Mouse (Mus musculus): ENCODE data around the gene Slc6a12. TPM values are rescaled to one million over a fixed set of nuclear protein-coding genes. Genes with fewer than 3 reads are reported as not detected.
A peak's percentile ranks its signal among the peaks of the same experiment; 100 is the strongest.
"Not testable (repeated sequence)": the region's sequence is repeated elsewhere in the genome, so short reads cannot be mapped to it uniquely, and the experiment has no call there.

The Slc6a12 gene
- polyA plus RNA-seq, 1 experiment from 2014 or later, result 23.6 TPM

DNA sequence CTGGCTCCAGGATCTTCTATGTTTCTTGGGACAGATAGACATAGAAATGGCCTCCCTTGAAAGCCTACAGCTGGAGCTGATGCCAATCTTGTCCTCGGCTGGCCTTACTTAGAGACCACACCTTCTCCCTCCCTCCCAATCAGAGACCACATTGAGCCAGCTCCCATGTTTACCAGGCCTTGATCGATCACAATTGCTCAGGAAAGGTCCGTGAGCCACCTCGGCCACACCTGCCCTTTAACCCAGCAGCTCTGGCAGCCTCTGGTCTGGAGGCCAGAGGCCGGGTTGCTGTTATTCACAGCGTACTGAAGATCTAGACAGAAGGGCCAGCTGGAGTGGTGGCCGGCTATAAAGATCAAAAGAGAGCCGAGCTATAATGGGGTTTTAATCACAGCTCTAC is 3.6 kb downstream of the Slc6a12 start:
- ATAC-seq, result peak; percentile 99
- no peak overlapping the region; the same call in 1 of the 2 replicates for H3K4me3 ChIP-seq (ENCODE audit: low read depth, low read length)

DNA sequence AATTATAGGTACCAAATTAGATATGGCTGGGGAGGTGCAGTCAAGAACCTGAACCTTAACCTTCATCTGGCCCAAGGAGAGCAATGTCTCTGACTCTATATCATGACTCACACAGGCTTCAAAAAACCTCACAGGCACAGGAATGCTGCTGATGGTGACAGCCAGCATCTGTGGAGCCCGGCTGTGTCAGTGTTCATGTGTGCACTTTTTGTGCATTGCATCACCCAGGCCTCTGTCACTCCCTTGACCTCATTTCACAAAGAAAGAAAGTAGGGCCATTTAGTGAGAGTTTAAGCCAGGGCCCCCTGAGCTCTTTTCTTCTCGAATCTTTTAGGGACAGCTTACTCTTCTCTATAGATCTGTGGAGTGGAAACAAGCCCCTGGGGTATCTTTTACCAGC is 9.4 kb downstream of the Slc6a12 start:
- Histone ChIP-seq H3K4me1 (ENCODE audit: insufficient read depth) (no peaks in the 10 kb centered on the region), H3K27ac (ENCODE audit: low read depth) (no peak overlapping the region), H3K9ac (replicated peaks) (no peak overlapping the region), H3K27me3 (ENCODE audit: insufficient read depth, low read length) (no peaks in the 10 kb centered on the region), H3K4me3 (ENCODE audit: low read depth, low read length) (no peak overlapping the region), H3K36me3 (replicated peaks; ENCODE audit: insufficient read depth, low read length) (peaks cover 10% of the 10 kb centered on the region; the same call in 1 of the 2 replicates), H3K4me2 (ENCODE audit: low read depth, low read length) (no peak overlapping the region), H3K9me3 (ENCODE audit: low read length) (no peaks in the 10 kb centered on the region)
- TF ChIP-seq CTCF (IDR thresholded peaks at IDR 0.05; ENCODE audit: low read depth) (no peak), EP300 (IDR thresholded peaks at IDR 0.05; ENCODE audit: low read depth) (no peak)
- no peak for DNase-seq
- peak; percentile 62; the same call in 1 of the 2 replicates for ATAC-seq
- WGBS (ENCODE audit: insufficient replicate concordance), result 33% methylated on average over 2 of the region's 2 CpGs

More for the DNA sequence above, 3.6 kb downstream of the Slc6a12 start:
- DNase-seq, result peak; percentile 69
- 0 out of 2 replicates have a peak, but pooled peaks cover 2% of the 10 kb centered on the region for H3K36me3 ChIP-seq (replicated peaks; ENCODE audit: insufficient read depth, low read length)
- no peaks in the 10 kb centered on the region for H3K9me3 ChIP-seq (ENCODE audit: low read length)
- H3K4me2 ChIP-seq (ENCODE audit: low read depth, low read length), result peak overlapping the region; percentile 53
- H3K9ac ChIP-seq (replicated peaks), result peak overlapping the region; percentile 41; the same call in 1 of the 2 replicates
- WGBS (ENCODE audit: insufficient replicate concordance), result 43% methylated on average over 8 of the region's 8 CpGs
- peak; percentile 76 for TF ChIP-seq EP300 (IDR thresholded peaks at IDR 0.05; ENCODE audit: low read depth)
- no peak for TF ChIP-seq CTCF (IDR thresholded peaks at IDR 0.05; ENCODE audit: low read depth)
- no peaks in the 10 kb centered on the region for H3K27me3 ChIP-seq (ENCODE audit: insufficient read depth, low read length)
- H3K4me1 ChIP-seq (ENCODE audit: insufficient read depth), result peaks cover 9% of the 10 kb centered on the region
- H3K27ac ChIP-seq (ENCODE audit: low read depth), result peak overlapping the region; percentile 95

DNA sequence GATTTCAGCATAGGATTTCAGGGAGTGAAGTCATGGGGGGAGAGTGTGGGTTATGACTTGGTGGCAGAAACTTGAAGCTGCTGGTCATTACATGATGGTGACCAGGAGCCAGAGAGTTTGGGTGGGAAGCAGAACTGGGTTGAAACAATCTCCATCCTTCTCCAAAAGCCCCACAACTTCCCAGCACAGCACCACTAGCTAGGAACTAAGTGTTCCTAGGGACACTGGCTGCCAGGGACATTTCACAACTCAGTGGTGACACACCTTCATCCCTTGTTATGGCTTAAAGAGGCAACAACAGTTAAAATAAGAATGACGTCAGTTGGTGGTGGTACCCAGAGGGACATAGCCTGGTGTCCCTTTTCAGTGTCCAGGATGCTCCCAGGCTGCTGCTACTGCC is 13.2 kb downstream of the Slc6a12 start:
- WGBS (ENCODE audit: insufficient replicate concordance), result 84% methylated on average over 1 of the region's 1 CpGs
- Histone ChIP-seq H3K9me3 (ENCODE audit: low read length) (no peaks in the 10 kb centered on the region), H3K4me2 (ENCODE audit: low read depth, low read length) (no peak overlapping the region), H3K27me3 (ENCODE audit: insufficient read depth, low read length) (no peaks in the 10 kb centered on the region), H3K9ac (replicated peaks) (no peak overlapping the region), H3K4me3 (ENCODE audit: low read depth, low read length) (no peak overlapping the region), H3K4me1 (ENCODE audit: insufficient read depth) (no peaks in the 10 kb centered on the region), H3K27ac (ENCODE audit: low read depth) (no peak overlapping the region), H3K36me3 (replicated peaks; ENCODE audit: insufficient read depth, low read length) (peaks cover 8% of the 10 kb centered on the region; the same call in 1 of the 2 replicates)
- no peak for ATAC-seq
- no peak for DNase-seq
- TF ChIP-seq EP300 (IDR thresholded peaks at IDR 0.05; ENCODE audit: low read depth), result 0 out of 2 replicates have a peak, but pooled peaks have one; percentile 36
- no peak for TF ChIP-seq CTCF (IDR thresholded peaks at IDR 0.05; ENCODE audit: low read depth)

DNA sequence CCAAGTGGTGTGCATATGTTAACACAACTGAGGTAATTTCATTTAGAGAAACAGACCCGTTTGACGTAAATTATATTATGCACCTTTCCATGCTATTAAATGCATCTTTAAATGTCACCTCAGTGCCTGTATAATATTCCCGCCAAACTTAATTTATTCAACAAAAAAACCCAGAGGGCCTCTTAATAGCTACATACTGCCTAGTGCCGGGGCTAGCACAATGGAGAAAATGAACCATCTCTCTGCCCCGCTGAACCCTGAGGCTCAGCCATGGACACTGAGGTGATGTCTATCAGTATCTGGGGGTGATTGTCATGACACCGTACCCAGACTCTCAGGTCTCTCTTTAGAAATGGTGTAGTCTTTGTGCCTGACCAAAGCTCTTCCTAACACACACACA is 14.4 kb downstream of the Slc6a12 start:
- TF ChIP-seq EP300 (IDR thresholded peaks at IDR 0.05; ENCODE audit: low read depth) (no peak), CTCF (IDR thresholded peaks at IDR 0.05; ENCODE audit: low read depth) (no peak)
- Histone ChIP-seq H3K4me1 (ENCODE audit: insufficient read depth) (no peaks in the 10 kb centered on the region), H3K9me3 (ENCODE audit: low read length) (no peaks in the 10 kb centered on the region), H3K9ac (replicated peaks) (no peak overlapping the region), H3K27ac (ENCODE audit: low read depth) (no peak overlapping the region), H3K36me3 (replicated peaks; ENCODE audit: insufficient read depth, low read length) (peaks cover 8% of the 10 kb centered on the region; the same call in 1 of the 2 replicates), H3K27me3 (ENCODE audit: insufficient read depth, low read length) (no peaks in the 10 kb centered on the region), H3K4me2 (ENCODE audit: low read depth, low read length) (no peak overlapping the region), H3K4me3 (ENCODE audit: low read depth, low read length) (no peak overlapping the region)
- 85% methylated on average over 6 of the region's 6 CpGs for WGBS (ENCODE audit: insufficient replicate concordance)
- no peak for ATAC-seq
- no peak for DNase-seq

DNA sequence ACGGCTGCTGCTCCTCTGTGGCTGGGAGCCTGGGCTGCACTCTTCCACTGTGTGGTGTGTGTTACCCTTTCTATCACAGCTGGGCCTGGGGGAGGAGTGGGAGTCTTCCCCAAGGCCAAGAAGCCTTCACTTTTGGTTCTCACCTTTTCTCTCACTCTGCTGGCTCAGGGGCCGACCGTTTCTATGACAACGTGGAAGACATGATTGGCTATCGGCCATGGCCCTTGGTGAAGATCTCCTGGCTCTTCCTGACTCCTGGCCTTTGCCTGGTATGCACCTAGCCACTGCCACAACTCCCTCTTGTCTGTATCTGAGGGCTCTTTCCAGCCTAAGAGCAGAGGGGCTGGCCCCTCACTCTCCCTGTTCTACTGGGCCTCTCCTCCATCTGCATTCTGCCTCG is 20.2 kb downstream of the Slc6a12 start:
- Histone ChIP-seq H3K27me3 (ENCODE audit: insufficient read depth, low read length) (no peaks in the 10 kb centered on the region), H3K9me3 (ENCODE audit: low read length) (no peaks in the 10 kb centered on the region), H3K4me2 (ENCODE audit: low read depth, low read length) (no peak overlapping the region), H3K4me1 (ENCODE audit: insufficient read depth) (no peaks in the 10 kb centered on the region), H3K9ac (replicated peaks) (no peak overlapping the region), H3K4me3 (ENCODE audit: low read depth, low read length) (no peak overlapping the region), H3K27ac (ENCODE audit: low read depth) (no peak overlapping the region), H3K36me3 (replicated peaks; ENCODE audit: insufficient read depth, low read length) (peaks cover 4% of the 10 kb centered on the region; the same call in 1 of the 2 replicates)
- TF ChIP-seq EP300 (IDR thresholded peaks at IDR 0.05; ENCODE audit: low read depth), result no peak
- no peak for ATAC-seq
- 72% methylated on average over 6 of the region's 6 CpGs for WGBS (ENCODE audit: insufficient replicate concordance)
- DNase-seq, result no peak

DNA sequence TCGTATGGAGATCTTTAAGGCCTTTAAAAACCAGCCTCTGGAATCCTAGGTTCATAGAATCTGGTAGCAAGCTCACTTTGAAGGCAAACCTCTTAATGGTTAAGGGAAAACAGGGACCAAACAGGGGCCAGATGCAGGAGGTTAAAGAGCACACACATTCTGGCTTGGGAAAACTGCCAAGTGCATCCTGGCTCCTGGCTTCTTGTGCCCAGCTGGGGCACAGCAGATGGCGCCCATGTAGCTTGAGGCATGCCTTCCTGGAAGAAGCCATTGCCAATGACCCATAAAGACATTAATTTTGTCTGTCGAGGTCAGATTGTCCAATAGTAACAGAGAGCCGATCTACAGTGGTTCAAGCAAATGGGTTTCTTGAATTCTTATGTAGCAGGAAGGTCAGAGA is 21.1 kb downstream of the Slc6a12 start:
- ATAC-seq (no peak), DNase-seq (no peak)
- 77% methylated on average over 4 of the region's 4 CpGs for WGBS (ENCODE audit: insufficient replicate concordance)
- Histone ChIP-seq H3K9me3 (ENCODE audit: low read length) (no peaks in the 10 kb centered on the region), H3K4me2 (ENCODE audit: low read depth, low read length) (no peak overlapping the region), H3K27ac (ENCODE audit: low read depth) (no peak overlapping the region), H3K4me1 (ENCODE audit: insufficient read depth) (no peaks in the 10 kb centered on the region), H3K27me3 (ENCODE audit: insufficient read depth, low read length) (no peaks in the 10 kb centered on the region), H3K36me3 (replicated peaks; ENCODE audit: insufficient read depth, low read length) (peaks cover 4% of the 10 kb centered on the region; the same call in 1 of the 2 replicates), H3K4me3 (ENCODE audit: low read depth, low read length) (no peak overlapping the region), H3K9ac (replicated peaks) (no peak overlapping the region)
- no peak for TF ChIP-seq EP300 (IDR thresholded peaks at IDR 0.05; ENCODE audit: low read depth)
- no peak for TF ChIP-seq CTCF (IDR thresholded peaks at IDR 0.05; ENCODE audit: low read depth)

DNA sequence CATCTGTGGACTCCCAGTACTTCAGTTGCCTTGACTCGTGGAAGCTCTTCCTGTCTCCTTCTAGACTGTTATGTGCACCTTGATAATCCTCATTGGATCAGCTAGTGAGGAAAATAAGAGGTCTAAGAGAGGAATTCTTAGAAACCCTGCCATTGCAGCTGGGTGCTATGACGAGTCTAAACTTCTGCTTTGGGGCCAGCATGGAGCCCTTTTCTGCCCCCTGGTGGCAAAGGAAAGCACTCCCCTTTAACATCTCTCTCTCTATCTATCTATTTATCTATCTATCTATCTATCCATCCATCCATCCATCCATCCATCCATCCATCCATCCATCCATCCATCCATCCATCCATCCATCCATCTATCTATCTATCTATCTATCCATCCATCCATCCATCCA is 23.7 kb downstream of the Slc6a12 start:
- H3K36me3 ChIP-seq (replicated peaks; ENCODE audit: insufficient read depth, low read length); H3K4me2 ChIP-seq (ENCODE audit: low read depth, low read length); H3K9me3 ChIP-seq (ENCODE audit: low read length); H3K4me3 ChIP-seq (ENCODE audit: low read depth, low read length); H3K9ac ChIP-seq (replicated peaks); H3K4me1 ChIP-seq (ENCODE audit: insufficient read depth); H3K27ac ChIP-seq (ENCODE audit: low read depth); H3K27me3 ChIP-seq (ENCODE audit: insufficient read depth, low read length); ATAC-seq: not testable (repeated sequence)
- peak; percentile 66 for TF ChIP-seq CTCF (IDR thresholded peaks at IDR 0.05; ENCODE audit: low read depth)
- peak; percentile 57 for DNase-seq
- WGBS (ENCODE audit: insufficient replicate concordance), result 2% methylated on average over 2 of the region's 2 CpGs
